Mouse (Mus musculus) spleen, postnatal 0 days (tissue): ENCODE measurements around the gene Hdlbp. TPM values are rescaled to one million over a fixed set of nuclear protein-coding genes. Genes with fewer than 3 reads are reported as not detected.

Experiments used
- polyA plus RNA-seq: library from polyadenylated mRNA; unstranded; fragments of >200 nt; fragmentation: Nextera tagmentation; extraction: Ambion mirVana; gene quantifications from 2 replicates; pipeline ENCODE4 v1.2.1, GENCODE M21; 2015

The Hdlbp gene
- 71.1 and 74.5 TPM in 2 replicates for polyA plus RNA-seq

GRCm38 (mm10) chr1:93478586-93479475, at the start of gene Hdlbp:
Gene Hdlbp (minus strand): TSS chr1:93478815.

GRCm38 (mm10) chr1:93511585-93512350, 33.2 kb upstream of the Hdlbp start, which contains the start of gene Farp2:
Gene Farp2 (plus strand): TSS chr1:93512079.

GRCm38 (mm10) chr1:93373665-93374064, 105.0 kb downstream of the Hdlbp start, which contains the start of gene Ano7:
Gene Ano7 (plus strand): TSS chr1:93373930.

Other genes starting within 250 kb of the Hdlbp start
- 4.2 and 9.9 TPM in 2 replicates for gene Sned1, start 243.0 kb downstream of the Hdlbp start, polyA plus RNA-seq
- gene Mterf4, start 172.9 kb downstream of the Hdlbp start, polyA plus RNA-seq, result 12.1 and 13.9 TPM in 2 replicates
- gene Ppp1r7, start 136.0 kb downstream of the Hdlbp start, polyA plus RNA-seq, result 37.6 and 41.4 TPM in 2 replicates
- gene Pask, start 135.3 kb downstream of the Hdlbp start, polyA plus RNA-seq, result 8.1 and 9.1 TPM in 2 replicates
- gene Ano7, start 104.9 kb downstream of the Hdlbp start, polyA plus RNA-seq, result not detected in 2 replicates
- gene Farp2, start 33.3 kb upstream of the Hdlbp start, polyA plus RNA-seq, result 0.64 and 1.1 TPM in 2 replicates
- 66.7 and 78.0 TPM in 2 replicates for gene Stk25, start 179.8 kb upstream of the Hdlbp start, polyA plus RNA-seq
- 22.8 and 24.3 TPM in 2 replicates for gene Bok, start 206.8 kb upstream of the Hdlbp start, polyA plus RNA-seq